Mouse (Mus musculus) G1E (cell line): ENCODE measurements around the gene Ttc27.

ENCODE experiments used
- CTCF ChIP-seq: IDR thresholded peaks from 2 replicates; pipeline ENCODE4 v1.5.1; 2012; ENCODE audit warnings: low read depth, low read length, inconsistent platforms, mixed read lengths
- GATA1 ChIP-seq: IDR thresholded peaks from 2 replicates; pipeline ENCODE4 v1.6.1; 2012; ENCODE audit warnings: borderline replicate concordance, low read length, inconsistent platforms, mixed read lengths
- GATA2 ChIP-seq: IDR thresholded peaks from 2 replicates; pipeline ENCODE4 v1.6.1; 2012; ENCODE audit warnings: low read depth, low read length, inconsistent platforms, borderline replicate concordance
- POLR2AphosphoS5 ChIP-seq: IDR thresholded peaks from 2 replicates; pipeline ENCODE4 v1.6.1; 2012; ENCODE audit warnings: low read depth, low read length, inconsistent platforms; ENCODE audit not compliant: insufficient replicate concordance
- TAL1 ChIP-seq: conservative IDR thresholded peaks from 2 replicates; pipeline ENCODE4 v1.6.1; 2012; ENCODE audit warnings: low read depth, low read length, inconsistent platforms, mixed read lengths

GRCm38 (mm10) chr17:74670031-74670430 lies 47.5 kb upstream of the Ttc27 start:
- TF ChIP-seq GATA2 = no peak
- no peak for TF ChIP-seq CTCF
- TF ChIP-seq GATA1 = no peak
- no peak for TF ChIP-seq TAL1
- no peak for TF ChIP-seq POLR2AphosphoS5
